8 mouse cellular contexts compared by ENCODE assay signal in the genomic region with DNA sequence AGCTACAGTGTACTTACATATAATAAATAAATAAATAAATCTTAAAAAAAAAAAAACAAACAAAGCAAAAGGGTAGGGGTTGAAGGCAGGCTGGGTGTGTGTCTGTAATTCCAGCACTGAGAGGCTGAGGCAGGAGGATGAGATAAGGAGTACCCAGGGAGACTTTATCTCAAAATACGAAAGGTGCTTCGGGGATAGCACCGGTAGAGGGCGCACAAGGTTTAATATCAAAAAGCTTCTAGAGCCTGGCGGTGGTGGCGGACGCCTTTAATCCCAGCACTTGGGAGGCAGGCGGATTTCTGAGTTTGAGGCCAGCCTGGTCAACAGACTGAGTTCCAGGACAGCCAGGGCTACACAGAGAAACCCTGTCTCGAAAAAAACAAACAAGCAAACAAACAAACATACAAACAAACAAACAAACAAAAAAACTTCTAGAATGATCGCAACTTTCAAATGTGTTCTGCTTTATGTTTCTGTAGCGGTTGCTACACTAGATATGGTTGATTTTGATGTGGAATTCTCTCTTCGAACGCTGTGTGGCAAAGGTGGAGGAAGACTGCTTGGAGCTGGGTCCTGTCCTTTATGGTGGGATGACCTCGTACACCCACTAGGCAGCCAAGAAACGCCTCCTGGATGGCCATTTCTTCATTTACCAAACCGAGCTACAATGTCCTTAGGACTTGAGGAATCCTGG. TPM values are rescaled to one million over a fixed set of nuclear protein-coding genes. Genes with fewer than 3 reads are reported as not detected.
DNase-seq lines count a peak whose midpoint lies in the region; ATAC-seq and TF ChIP-seq lines count a peak whose summit lies in the region.

No protein-coding gene starts in this region.

- TF ChIP-seq EP300 in heart, postnatal 0 days (IDR thresholded peaks at IDR 0.05; ENCODE audit: low read depth): no peak

- peak overlapping the region; percentile 73 for H3K4me2 ChIP-seq in forebrain, embryonic 11.5 days (ENCODE audit: low read depth, low read length, severe bottlenecking)
- H3K4me2 ChIP-seq in heart, postnatal 0 days (ENCODE audit: low read depth, low read length): peak overlapping the region; percentile 94
- H3K4me2 ChIP-seq in liver, embryonic 16.5 days (ENCODE audit: low read depth, low read length): peak overlapping the region; percentile 86
- peak overlapping the region; percentile 85 for H3K4me2 ChIP-seq in neural tube, embryonic 13.5 days

- no peak; the same call in 1 of the 2 replicates for ATAC-seq in forebrain, embryonic 11.5 days (replicated peaks; ENCODE audit: low FRiP score)
- peak; percentile 25; the same call in 1 of the 2 replicates for ATAC-seq in heart, postnatal 0 days (ENCODE audit: insufficient read depth, low read depth)
- peak; percentile 58 for ATAC-seq in liver, embryonic 16.5 days (ENCODE audit: low read depth)
- ATAC-seq in neural tube, embryonic 13.5 days (ENCODE audit: low read depth): no peak; the same call in 1 of the 2 replicates

- H3K27ac ChIP-seq in forebrain, embryonic 11.5 days (ENCODE audit: low read depth, low read length): peak overlapping the region; percentile 96
- H3K27ac ChIP-seq in heart, postnatal 0 days (ENCODE audit: low read depth): peak overlapping the region; percentile 82
- H3K27ac ChIP-seq in liver, embryonic 16.5 days (ENCODE audit: low read length): peak overlapping the region; percentile 67
- H3K27ac ChIP-seq in neural tube, embryonic 13.5 days (replicated peaks): peak overlapping the region; percentile 97
- peak overlapping the region; percentile 98 for H3K27ac ChIP-seq in testis, adult 2 months (ENCODE audit: control insufficient read depth, insufficient read depth, low read depth, low read length)

- H3K36me3 ChIP-seq in forebrain, embryonic 11.5 days (ENCODE audit: control insufficient read depth, insufficient read depth, low read length): no peaks in the 10 kb centered on the region; the same call in 1 of the 2 replicates
- peaks cover 6% of the 10 kb centered on the region; the same call in 1 of the 2 replicates for H3K36me3 ChIP-seq in heart, postnatal 0 days (replicated peaks; ENCODE audit: control insufficient read depth, insufficient read depth, low read length)
- H3K36me3 ChIP-seq in liver, embryonic 16.5 days (ENCODE audit: control insufficient read depth, insufficient read depth): no peaks in the 10 kb centered on the region
- peaks cover 19% of the 10 kb centered on the region for H3K36me3 ChIP-seq in neural tube, embryonic 13.5 days
- peaks cover 2% of the 10 kb centered on the region for H3K36me3 ChIP-seq in testis, adult 2 months (ENCODE audit: control insufficient read depth, insufficient read depth, low read length)

- H3K9me3 ChIP-seq in forebrain, embryonic 11.5 days (ENCODE audit: control insufficient read depth, low read length): no peaks in the 10 kb centered on the region
- H3K9me3 ChIP-seq in heart, postnatal 0 days (replicated peaks; ENCODE audit: control insufficient read depth, low read length): no peaks in the 10 kb centered on the region
- H3K9me3 ChIP-seq in liver, embryonic 16.5 days (replicated peaks; ENCODE audit: control insufficient read depth, low read length): no peaks in the 10 kb centered on the region
- H3K9me3 ChIP-seq in neural tube, embryonic 13.5 days: no peaks in the 10 kb centered on the region

- 4% methylated on average over 16 of the region's 16 CpGs for WGBS in forebrain, embryonic 11.5 days
- 2% methylated on average over 16 of the region's 16 CpGs for WGBS in heart, postnatal 0 days
- WGBS in liver, embryonic 16.5 days (ENCODE audit: insufficient replicate concordance): 3% methylated on average over 16 of the region's 16 CpGs
- whole genome bisulfite sequencing in neural tube, embryonic 13.5 days: 4% methylated on average over 16 of the region's 16 CpGs

- H3K4me3 ChIP-seq in forebrain, embryonic 11.5 days (ENCODE audit: low read depth, low read length): peak overlapping the region; percentile 63
- H3K4me3 ChIP-seq in heart, postnatal 0 days (ENCODE audit: low read depth, low read length): peak overlapping the region; percentile 79
- H3K4me3 ChIP-seq in liver, embryonic 16.5 days (ENCODE audit: low read depth, low read length): peak overlapping the region; percentile 71
- peak overlapping the region; percentile 96 for H3K4me3 ChIP-seq in neural tube, embryonic 13.5 days
- peak overlapping the region; percentile 99 for H3K4me3 ChIP-seq in testis, adult 2 months (ENCODE audit: control insufficient read depth, low read depth, low read length)

- H3K9ac ChIP-seq in forebrain, embryonic 11.5 days (ENCODE audit: low read length): peak overlapping the region; percentile 86
- H3K9ac ChIP-seq in heart, postnatal 0 days (replicated peaks; ENCODE audit: low read depth, low read length): peak overlapping the region; percentile 58
- peak overlapping the region; percentile 83 for H3K9ac ChIP-seq in liver, embryonic 16.5 days (ENCODE audit: low read depth, low read length)
- peak overlapping the region; percentile 92 for H3K9ac ChIP-seq in neural tube, embryonic 13.5 days

- H3K27me3 ChIP-seq in forebrain, embryonic 11.5 days (ENCODE audit: control insufficient read depth, insufficient read depth, low read length): no peaks in the 10 kb centered on the region
- no peaks in the 10 kb centered on the region for H3K27me3 ChIP-seq in heart, postnatal 0 days (ENCODE audit: control insufficient read depth, insufficient read depth, low read length)
- no peaks in the 10 kb centered on the region for H3K27me3 ChIP-seq in liver, embryonic 16.5 days (ENCODE audit: control insufficient read depth, insufficient read depth, low read depth, low read length)
- no peaks in the 10 kb centered on the region for H3K27me3 ChIP-seq in neural tube, embryonic 13.5 days
- H3K27me3 ChIP-seq in testis, adult 2 months (ENCODE audit: control insufficient read depth, insufficient read depth, low read length): no peaks in the 10 kb centered on the region

- peaks cover 3% of the 10 kb centered on the region for H3K4me1 ChIP-seq in forebrain, embryonic 11.5 days (replicated peaks; ENCODE audit: control insufficient read depth, insufficient read depth, low read length)
- H3K4me1 ChIP-seq in heart, postnatal 0 days (ENCODE audit: control insufficient read depth, insufficient read depth): peaks cover 9% of the 10 kb centered on the region
- H3K4me1 ChIP-seq in liver, embryonic 16.5 days (ENCODE audit: control insufficient read depth, low read depth, low read length): peaks cover 12% of the 10 kb centered on the region
- peaks cover 25% of the 10 kb centered on the region for H3K4me1 ChIP-seq in neural tube, embryonic 13.5 days (replicated peaks)
- H3K4me1 ChIP-seq in testis, adult 2 months (ENCODE audit: control insufficient read depth, insufficient read depth, low read length): peaks cover 3% of the 10 kb centered on the region; the same call in 1 of the 2 replicates

- no peak for TF ChIP-seq POLR2A in testis, adult 2 months (IDR thresholded peaks at IDR 0.05; ENCODE audit: control insufficient read depth, low read depth, low read length)

- TF ChIP-seq CTCF in heart, postnatal 0 days (IDR thresholded peaks at IDR 0.05; ENCODE audit: low read depth): peak; percentile 63
- TF ChIP-seq CTCF in testis, adult 2 months (IDR thresholded peaks at IDR 0.05; ENCODE audit: control insufficient read depth, insufficient read depth, insufficient replicate concordance, low read depth, low read length): peak; percentile 26; the same call in 1 of the 2 replicates

- DNase-seq in CD8-positive naive resting alpha-beta T cell, adult 2 months (ENCODE audit: low read depth in 2 of 2, low spot score in 2 of 2): peak; percentile 78 to 86
- DNase-seq in c-Kit-positive CD71-negative TER-119-negative erythroid progenitor cells, embryonic 14.5 days (ENCODE audit: low read depth): peak; percentile 92
- DNase-seq in forebrain, embryonic 11.5 days (ENCODE audit: low spot score): peak; percentile 90
- DNase-seq in heart, postnatal 0 days (ENCODE audit: low spot score): peak; percentile 70
- DNase-seq in kidney, postnatal 4 days: peak; percentile 91 to 92

RNA-seq across cellular contexts. Expression of a gene that starts 0.8 kb away (rescaled TPM):
- polyA plus RNA-seq in forebrain, embryonic 11.5 days (2014; fragmentation: Nextera tagmentation; extraction: Ambion mirVana): 4.5 and 4.7 TPM in 2 replicates
- 1.7 and 1.9 TPM in 2 replicates for total RNA-seq in heart, postnatal 0 days (2014; rRNA removed; ENCODE audit: low replicate concordance)
- 0.31 and 0.48 TPM in 2 replicates for polyA plus RNA-seq in heart, postnatal 0 days (2015; fragmentation: Nextera tagmentation; extraction: Ambion mirVana)
- 0.14 and 0.15 TPM in 2 replicates for polyA plus RNA-seq in liver, embryonic 16.5 days (2015; fragmentation: Nextera tagmentation; extraction: Ambion mirVana)
- polyA plus RNA-seq in neural tube, embryonic 13.5 days (2015; fragmentation: Nextera tagmentation; extraction: Ambion mirVana): 5.3 and 6.2 TPM in 2 replicates
- polyA plus RNA-seq in testis, adult 2 months (2012; rRNA removed): 20.0 and 20.4 TPM in 2 replicates

RNA-seq across cellular contexts. Expression of a gene that starts 1.0 kb away (rescaled TPM):
- polyA plus RNA-seq in forebrain, embryonic 11.5 days (2014; fragmentation: Nextera tagmentation; extraction: Ambion mirVana): 78.8 and 81.6 TPM in 2 replicates
- total RNA-seq in heart, postnatal 0 days (2014; rRNA removed; ENCODE audit: low replicate concordance): 31.9 and 35.1 TPM in 2 replicates
- polyA plus RNA-seq in heart, postnatal 0 days (2015; fragmentation: Nextera tagmentation; extraction: Ambion mirVana): 53.8 and 55.9 TPM in 2 replicates
- polyA plus RNA-seq in liver, embryonic 16.5 days (2015; fragmentation: Nextera tagmentation; extraction: Ambion mirVana): 10.2 and 11.8 TPM in 2 replicates
- 82.6 and 85.6 TPM in 2 replicates for polyA plus RNA-seq in neural tube, embryonic 13.5 days (2015; fragmentation: Nextera tagmentation; extraction: Ambion mirVana)
- 57.1 and 58.1 TPM in 2 replicates for polyA plus RNA-seq in testis, adult 2 months (2012; rRNA removed)

RNA-seq across cellular contexts. Expression of a gene that starts 12.7 kb away (rescaled TPM):
- 271 and 288 TPM in 2 replicates for polyA plus RNA-seq in forebrain, embryonic 11.5 days (2014; fragmentation: Nextera tagmentation; extraction: Ambion mirVana)
- 208 and 280 TPM in 2 replicates for total RNA-seq in heart, postnatal 0 days (2014; rRNA removed; ENCODE audit: low replicate concordance)
- polyA plus RNA-seq in heart, postnatal 0 days (2015; fragmentation: Nextera tagmentation; extraction: Ambion mirVana): 273 and 276 TPM in 2 replicates
- polyA plus RNA-seq in liver, embryonic 16.5 days (2015; fragmentation: Nextera tagmentation; extraction: Ambion mirVana): 116 and 125 TPM in 2 replicates
- 263 and 294 TPM in 2 replicates for polyA plus RNA-seq in neural tube, embryonic 13.5 days (2015; fragmentation: Nextera tagmentation; extraction: Ambion mirVana)
- polyA plus RNA-seq in testis, adult 2 months (2012; rRNA removed): 301 and 361 TPM in 2 replicates

RNA-seq across cellular contexts. Expression of a gene that starts 29.7 kb away (rescaled TPM):
- 13.4 and 13.8 TPM in 2 replicates for polyA plus RNA-seq in forebrain, embryonic 11.5 days (2014; fragmentation: Nextera tagmentation; extraction: Ambion mirVana)
- total RNA-seq in heart, postnatal 0 days (2014; rRNA removed; ENCODE audit: low replicate concordance): 38.4 and 60.6 TPM in 2 replicates
- polyA plus RNA-seq in heart, postnatal 0 days (2015; fragmentation: Nextera tagmentation; extraction: Ambion mirVana): 17.3 and 17.8 TPM in 2 replicates
- polyA plus RNA-seq in liver, embryonic 16.5 days (2015; fragmentation: Nextera tagmentation; extraction: Ambion mirVana): 19.2 and 21.6 TPM in 2 replicates
- polyA plus RNA-seq in neural tube, embryonic 13.5 days (2015; fragmentation: Nextera tagmentation; extraction: Ambion mirVana): 20.9 and 21.3 TPM in 2 replicates
- 22.6 and 24.9 TPM in 2 replicates for polyA plus RNA-seq in testis, adult 2 months (2012; rRNA removed)

RNA-seq across cellular contexts. Expression of a gene that starts 32.7 kb away (rescaled TPM):
- 53.4 and 54.3 TPM in 2 replicates for polyA plus RNA-seq in forebrain, embryonic 11.5 days (2014; fragmentation: Nextera tagmentation; extraction: Ambion mirVana)
- 34.3 and 39.9 TPM in 2 replicates for total RNA-seq in heart, postnatal 0 days (2014; rRNA removed; ENCODE audit: low replicate concordance)
- polyA plus RNA-seq in heart, postnatal 0 days (2015; fragmentation: Nextera tagmentation; extraction: Ambion mirVana): 18.0 and 20.6 TPM in 2 replicates
- 26.2 and 28.5 TPM in 2 replicates for polyA plus RNA-seq in liver, embryonic 16.5 days (2015; fragmentation: Nextera tagmentation; extraction: Ambion mirVana)
- polyA plus RNA-seq in neural tube, embryonic 13.5 days (2015; fragmentation: Nextera tagmentation; extraction: Ambion mirVana): 38.1 and 40.9 TPM in 2 replicates
- polyA plus RNA-seq in testis, adult 2 months (2012; rRNA removed): 38.8 and 42.7 TPM in 2 replicates

Comparison
In these comparisons a context has a peak if more than half of its experiments do, and no peak if none do; other contexts are left out.
1. ATAC-seq: peak in heart, postnatal 0 days (single experiment) and liver, embryonic 16.5 days (single experiment); none in forebrain, embryonic 11.5 days (single experiment) and neural tube, embryonic 13.5 days (single experiment).
2. Peak in every context shown above with its lines, with median percentiles within 50 percentile points of each other: DNase-seq, H3K27ac ChIP-seq, H3K4me2 ChIP-seq, H3K4me3 ChIP-seq and H3K9ac ChIP-seq.